Mouse (Mus musculus): ENCODE measurements around the gene Kalrn.

The Kalrn gene

DNA sequence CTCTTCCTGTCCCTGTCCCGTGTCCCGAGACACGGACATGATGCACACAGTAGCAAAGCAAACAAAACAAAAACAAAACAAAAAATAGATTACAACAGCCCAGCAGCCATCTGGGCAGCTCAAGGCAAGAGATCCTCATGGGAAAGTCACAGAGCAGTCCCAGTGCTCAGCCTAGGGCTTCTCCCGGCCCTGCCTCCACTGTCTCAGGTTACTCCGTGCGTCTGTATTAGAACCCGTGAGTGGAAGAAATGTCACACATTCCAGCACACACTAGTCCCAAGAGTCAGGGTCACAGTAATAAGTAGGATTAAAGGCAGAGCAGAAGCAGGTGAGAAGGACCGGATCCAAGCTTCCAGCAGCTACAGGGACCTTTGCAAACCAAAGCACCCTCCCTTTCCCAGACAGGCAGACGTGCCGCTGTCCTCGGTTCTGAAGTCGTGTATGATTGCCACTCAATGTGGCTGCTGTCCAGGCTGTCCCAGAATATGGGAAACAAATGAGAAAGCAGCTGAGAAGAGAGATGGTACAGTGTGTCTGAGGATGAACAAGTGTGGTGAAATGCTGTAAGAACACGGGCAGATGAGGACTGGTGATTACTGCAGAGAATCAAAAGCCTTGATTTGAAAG lies 173.1 kb downstream of the Kalrn start:
- in situ Hi-C loops (cut with MboI; ENCODE audit: low pct_unique_long_range_greater_than_20kb in 1 of 2, low sequenced_read_pairs in 2 of 2, unreplicated experiment in 1 of 2) = no loop called here

DNA sequence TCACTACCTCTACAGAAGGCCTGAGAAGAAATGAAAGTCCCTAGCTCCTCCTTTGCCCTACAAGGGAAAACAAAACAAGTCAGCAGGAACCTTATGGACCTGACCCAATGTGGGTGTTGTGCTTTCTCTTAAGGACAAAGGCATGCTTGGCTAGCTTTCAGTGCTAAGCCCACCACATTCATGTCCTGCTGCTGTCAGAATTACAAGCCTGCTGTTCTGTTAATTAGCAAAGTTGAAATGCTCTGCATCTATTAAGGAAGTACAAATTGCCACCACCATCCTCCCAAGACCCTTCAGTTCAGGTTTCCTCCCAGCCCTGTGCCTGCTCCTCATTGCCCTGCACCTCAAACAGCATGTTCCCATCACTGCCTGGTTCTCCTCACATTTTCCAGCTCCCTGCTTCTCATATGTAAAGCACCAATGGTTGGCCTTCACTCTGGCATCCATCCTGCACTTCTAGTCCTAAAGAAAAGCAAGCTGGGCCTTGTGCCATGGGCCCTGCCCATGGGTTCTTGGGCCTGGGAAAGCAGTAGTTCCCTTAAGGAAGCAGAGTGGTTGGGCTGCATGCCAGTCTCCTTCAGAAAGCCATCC lies 178.0 kb downstream of the Kalrn start:
- in situ Hi-C loops (cut with MboI; ENCODE audit: low pct_unique_long_range_greater_than_20kb in 1 of 2, low sequenced_read_pairs in 2 of 2, unreplicated experiment in 1 of 2) = no loop called here

DNA sequence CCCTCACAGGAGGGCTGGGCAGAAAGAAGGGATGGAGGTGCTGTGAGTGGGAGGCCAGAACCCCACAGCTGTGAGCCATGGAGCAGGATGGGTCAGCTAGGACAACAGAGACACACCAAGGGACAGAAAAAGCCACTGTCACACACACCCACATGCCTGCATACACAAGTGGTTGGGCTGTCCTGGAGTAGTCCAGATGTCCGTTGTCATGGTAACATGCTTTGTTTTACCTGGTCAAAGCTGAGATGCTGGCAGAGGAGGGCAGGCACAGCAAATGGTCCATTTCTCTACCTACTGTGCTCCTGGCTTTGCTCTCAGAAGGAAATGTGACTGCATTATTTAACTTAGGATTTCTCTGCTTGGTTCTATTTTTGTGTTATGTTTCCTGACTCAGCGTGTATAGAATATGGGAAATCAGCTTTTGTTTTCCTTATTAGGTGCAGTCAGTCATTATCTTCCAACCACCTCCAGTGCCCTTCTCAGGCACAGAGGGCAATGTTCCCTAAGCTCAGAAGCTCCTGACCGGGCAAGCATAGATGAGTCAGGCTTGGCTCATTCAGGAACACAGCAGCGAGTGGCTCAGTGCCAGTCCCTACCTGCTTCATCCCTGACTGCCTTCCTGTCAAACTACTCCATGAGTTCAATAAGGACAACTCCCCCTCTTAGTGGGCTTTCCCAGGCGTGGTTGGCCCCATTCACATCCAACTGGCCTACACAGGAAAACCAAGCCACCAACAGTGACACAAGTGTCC lies 183.6 kb downstream of the Kalrn start:
- in situ Hi-C loops (cut with MboI; ENCODE audit: low pct_unique_long_range_greater_than_20kb in 1 of 2, low sequenced_read_pairs in 2 of 2, unreplicated experiment in 1 of 2) = no loop called here

DNA sequence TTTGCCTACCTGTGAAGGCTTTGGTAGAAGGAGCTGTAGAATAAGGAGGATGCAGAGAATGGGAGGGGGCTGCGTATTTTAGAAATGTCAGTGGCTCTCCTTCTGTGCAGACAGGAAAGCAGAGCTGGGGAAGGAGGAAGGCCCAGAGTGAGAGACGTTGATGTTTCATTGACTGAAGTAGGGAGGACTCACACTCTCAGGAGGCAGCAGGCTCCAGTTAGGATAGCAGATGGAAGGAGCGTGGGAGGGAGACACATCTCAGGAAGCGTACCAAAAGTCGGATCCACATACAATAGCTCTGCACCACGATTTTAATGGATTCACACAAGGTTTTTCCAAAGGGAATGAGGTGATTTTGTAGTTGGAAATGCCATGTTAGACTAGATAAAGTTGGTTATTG lies 184.5 kb downstream of the Kalrn start:
- in situ Hi-C loops (cut with MboI; ENCODE audit: low pct_unique_long_range_greater_than_20kb in 1 of 2, low sequenced_read_pairs in 2 of 2, unreplicated experiment in 1 of 2) = no loop called here

DNA sequence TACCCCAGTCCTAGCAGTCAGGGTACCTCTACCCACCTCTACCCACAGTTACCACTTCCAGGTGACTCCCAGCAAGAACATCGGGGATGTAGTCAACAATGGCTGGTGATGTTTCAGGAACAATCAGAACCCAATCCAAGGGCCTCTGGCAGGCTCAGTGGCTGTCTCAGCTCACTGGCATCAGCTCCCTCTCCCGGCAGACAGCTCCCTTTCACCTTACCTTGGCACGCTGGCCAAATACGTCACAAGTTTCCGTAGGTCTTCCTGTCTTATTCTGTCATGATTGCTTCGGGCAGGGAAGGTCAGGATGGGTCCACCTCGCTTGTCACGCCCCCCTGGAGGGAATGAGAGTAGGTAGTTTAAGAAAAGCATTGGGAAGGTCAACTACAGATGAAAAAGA lies 188.3 kb downstream of the Kalrn start:
- in situ Hi-C loops (cut with MboI; ENCODE audit: low pct_unique_long_range_greater_than_20kb in 1 of 2, low sequenced_read_pairs in 2 of 2, unreplicated experiment in 1 of 2) = no loop called here

DNA sequence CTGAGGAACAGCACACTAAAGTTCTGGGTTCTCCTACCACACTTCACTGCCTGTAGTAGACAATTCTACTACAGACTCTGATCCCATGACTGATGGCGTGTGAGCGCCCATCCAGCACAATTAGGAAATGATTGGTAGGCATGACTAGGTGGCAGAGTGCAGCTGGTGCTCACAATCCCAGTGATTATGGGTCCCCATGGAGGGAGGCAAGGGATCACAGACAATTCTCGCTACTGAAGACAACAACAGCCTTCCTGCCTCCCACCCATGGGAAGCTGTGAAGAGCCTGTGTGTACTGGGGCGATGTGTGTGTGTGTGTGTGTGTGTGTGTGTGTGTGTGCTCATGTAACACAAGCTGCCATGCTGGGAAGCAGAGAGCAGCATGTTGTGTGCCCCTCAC lies 190.3 kb downstream of the Kalrn start:
- in situ Hi-C loops (cut with MboI; ENCODE audit: low pct_unique_long_range_greater_than_20kb in 1 of 2, low sequenced_read_pairs in 2 of 2, unreplicated experiment in 1 of 2) = no loop called here

DNA sequence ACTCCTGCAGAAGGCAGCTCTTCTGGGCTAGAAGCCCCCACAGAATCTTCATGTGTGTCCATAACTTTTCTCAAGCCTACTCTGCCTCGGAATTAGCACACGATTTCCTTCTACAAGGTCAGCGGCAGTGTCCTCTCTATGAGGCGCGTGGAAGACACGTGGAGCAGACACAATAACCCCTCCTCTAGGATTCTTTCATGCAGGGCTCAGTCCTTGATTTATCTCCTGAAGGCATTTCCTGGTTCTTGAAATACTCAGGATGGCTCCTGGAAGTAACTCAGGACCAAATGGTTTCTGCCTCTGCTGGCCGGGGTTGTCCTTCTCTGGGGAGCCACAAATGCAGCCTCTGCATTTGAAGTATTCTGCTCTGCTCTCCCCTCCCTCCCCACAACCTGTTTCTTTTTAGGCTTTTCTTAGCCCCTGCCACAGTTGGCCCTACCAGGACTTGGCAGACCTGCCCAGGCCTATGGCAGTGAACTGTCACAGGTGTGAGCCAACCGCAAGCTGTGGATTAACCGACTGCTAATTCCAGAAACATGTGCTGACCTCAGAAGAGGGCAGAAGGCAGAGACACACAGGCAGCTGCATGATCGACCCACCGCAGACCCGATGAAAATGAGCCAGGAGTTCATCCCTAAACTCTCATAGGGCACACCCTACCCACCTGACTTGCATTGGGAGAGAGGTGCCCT lies 197.0 kb downstream of the Kalrn start:
- in situ Hi-C loops (cut with MboI; ENCODE audit: low pct_unique_long_range_greater_than_20kb in 1 of 2, low sequenced_read_pairs in 2 of 2, unreplicated experiment in 1 of 2) = no loop called here

DNA sequence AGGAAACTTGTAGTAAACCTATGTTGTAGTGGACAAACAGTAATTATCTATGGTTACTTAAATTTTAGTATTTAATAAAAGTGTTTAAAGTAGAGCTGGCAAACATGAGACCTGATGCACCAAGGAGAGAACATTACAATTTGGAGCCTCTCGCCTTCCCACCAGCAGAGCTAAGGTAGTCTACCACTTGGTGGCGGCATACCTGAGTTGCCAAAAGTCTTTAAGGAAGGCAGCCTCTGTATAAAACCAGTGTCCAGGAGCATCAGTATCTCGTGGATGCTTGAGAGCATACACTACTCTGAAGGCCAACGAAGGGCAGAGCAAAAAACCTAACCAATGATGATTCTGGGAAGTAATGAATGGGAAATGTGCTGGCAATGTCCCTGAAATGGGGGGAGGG lies 199.8 kb downstream of the Kalrn start:
- in situ Hi-C loops (cut with MboI; ENCODE audit: low pct_unique_long_range_greater_than_20kb in 1 of 2, low sequenced_read_pairs in 2 of 2, unreplicated experiment in 1 of 2) = no loop called here

DNA sequence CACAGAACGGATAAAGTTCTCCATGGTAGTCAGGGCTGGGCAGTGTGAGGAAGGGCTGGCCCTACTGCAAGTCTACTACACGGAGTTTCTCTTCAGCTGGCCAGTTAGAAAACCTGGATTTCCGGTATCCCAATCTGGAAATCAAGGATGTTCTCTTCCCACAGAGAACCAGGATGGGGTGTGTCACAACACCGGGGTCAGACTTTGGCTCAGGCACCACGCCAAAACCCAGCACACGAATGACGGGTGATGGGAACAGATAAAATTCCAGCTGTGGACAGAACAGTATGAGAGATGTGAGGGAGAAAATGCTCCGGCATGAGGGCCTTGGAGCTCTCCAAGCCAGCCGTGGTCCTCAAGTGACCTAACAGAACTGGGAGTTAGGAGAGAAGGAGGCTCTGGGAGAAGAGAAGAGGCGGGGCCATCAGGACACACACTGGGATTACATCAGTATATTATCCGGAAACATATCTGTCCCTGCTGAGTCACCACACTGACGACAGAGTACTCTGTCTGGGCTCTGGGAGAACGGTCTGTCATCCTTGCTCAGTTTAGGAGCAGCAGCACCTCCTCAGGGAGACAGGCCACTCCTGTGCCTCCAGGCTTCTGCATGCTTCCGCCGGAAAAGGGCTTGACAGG lies 201.1 kb downstream of the Kalrn start:
- in situ Hi-C loops (cut with MboI; ENCODE audit: low pct_unique_long_range_greater_than_20kb in 1 of 2, low sequenced_read_pairs in 2 of 2, unreplicated experiment in 1 of 2) = no loop called here

DNA sequence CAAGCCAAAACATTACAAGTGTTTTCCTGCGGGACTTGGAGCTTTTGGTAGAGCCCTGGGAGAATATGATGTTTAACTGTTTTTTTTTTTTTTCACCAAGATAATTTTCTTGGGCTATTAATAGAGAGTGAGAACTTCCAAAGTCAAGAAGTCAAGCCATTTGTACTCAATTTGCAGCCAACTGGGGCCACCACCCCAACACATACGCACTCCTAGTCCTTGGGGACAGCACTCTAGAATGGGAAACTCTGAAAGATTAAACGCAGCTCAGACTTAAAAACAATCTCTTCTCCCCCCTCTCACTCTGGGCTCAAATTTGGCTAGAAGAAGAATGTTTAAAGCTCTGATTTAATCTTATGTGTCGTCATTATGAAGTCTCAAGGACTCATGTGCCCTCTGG lies 214.1 kb downstream of the Kalrn start:
- in situ Hi-C loops (cut with MboI; ENCODE audit: low pct_unique_long_range_greater_than_20kb in 1 of 2, low sequenced_read_pairs in 2 of 2, unreplicated experiment in 1 of 2) = no loop called here

DNA sequence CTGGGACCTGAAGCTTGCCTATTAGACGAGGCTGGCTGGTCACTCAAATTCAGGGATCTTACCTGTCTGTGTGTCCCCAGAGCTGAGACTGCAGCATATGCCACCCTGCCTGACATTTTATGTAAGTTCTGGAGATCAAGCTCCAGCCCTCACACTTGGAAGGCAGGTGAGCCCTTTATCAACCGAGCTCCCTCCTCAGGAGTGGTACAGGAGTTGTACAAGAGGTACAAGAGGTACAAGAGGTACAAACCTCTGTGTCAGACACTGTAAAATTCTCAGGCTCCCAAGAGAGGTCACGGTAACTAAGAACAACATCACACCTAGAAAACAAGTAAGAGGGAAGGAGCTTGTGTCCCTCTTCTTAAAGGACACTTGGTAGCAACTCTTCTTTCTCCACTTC lies 217.8 kb downstream of the Kalrn start:
- in situ Hi-C loops (cut with MboI; ENCODE audit: low pct_unique_long_range_greater_than_20kb in 1 of 2, low sequenced_read_pairs in 2 of 2, unreplicated experiment in 1 of 2) = no loop called here

DNA sequence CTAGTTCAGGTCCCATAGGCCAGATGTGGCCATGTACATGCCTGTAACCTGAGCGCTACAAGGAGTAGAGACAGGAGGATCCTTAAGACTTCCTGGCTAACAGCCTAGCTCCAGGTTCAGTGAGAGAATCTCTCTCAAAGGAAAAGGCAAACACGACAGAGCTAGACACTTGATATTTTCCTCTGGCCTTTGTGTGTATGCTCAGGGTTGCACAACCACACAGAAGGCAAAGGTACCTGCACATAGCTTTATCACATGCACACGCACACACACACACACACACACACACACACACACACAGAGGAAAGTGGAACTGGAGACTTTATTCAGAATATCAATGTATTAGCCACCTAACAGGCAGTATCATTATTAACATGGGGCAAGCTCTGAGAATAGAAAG lies 219.3 kb downstream of the Kalrn start:
- in situ Hi-C loops (cut with MboI; ENCODE audit: low pct_unique_long_range_greater_than_20kb in 1 of 2, low sequenced_read_pairs in 2 of 2, unreplicated experiment in 1 of 2) = no loop called here

DNA sequence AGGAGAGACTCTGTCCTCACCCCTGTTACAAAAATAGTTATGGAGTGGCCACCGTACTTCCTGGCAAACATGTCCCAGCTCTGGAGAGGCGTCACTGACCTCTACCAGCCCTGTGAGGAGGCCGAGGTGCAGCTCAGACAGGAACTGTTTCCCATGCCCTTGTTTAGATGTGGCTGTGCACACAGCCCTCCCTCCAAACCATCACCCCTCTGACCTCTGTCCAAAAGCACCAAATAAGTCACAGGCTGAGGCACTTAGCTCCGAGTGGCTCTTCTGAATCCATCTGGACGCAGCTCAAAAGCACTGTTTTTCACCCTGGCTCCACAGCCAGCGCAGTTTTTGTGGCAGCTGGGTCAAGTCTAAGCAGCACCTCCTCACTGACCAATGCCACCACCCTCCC lies 220.6 kb downstream of the Kalrn start:
- in situ Hi-C loops (cut with MboI; ENCODE audit: low pct_unique_long_range_greater_than_20kb in 1 of 2, low sequenced_read_pairs in 2 of 2, unreplicated experiment in 1 of 2) = no loop called here

DNA sequence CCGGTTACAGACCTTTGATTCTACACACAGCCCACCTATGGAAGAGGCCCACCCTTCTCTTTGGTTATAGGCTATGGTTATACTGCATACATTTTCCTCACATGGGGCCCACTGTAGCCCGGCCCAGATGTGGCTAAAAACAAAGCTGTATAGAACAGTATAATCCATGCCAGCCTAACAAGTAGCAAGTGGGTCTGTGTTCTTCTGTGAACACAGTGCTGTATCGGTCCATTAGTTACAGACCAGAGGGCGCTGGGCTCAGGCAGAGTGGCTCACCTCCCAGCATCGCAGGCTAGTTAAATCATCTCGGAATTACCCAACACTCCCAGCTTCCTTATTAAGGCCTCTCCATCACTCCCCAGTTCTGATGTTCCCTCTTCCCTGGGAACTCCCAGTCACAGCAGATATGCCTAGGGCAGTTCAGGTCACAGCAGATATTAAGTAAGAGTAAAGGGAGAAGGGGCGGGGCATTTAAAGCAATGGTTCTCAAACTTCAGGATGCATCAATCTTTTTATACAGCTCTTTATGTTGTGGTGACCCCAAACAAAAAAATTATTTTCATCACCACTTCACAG lies 221.7 kb downstream of the Kalrn start:
- in situ Hi-C loops (cut with MboI; ENCODE audit: low pct_unique_long_range_greater_than_20kb in 1 of 2, low sequenced_read_pairs in 2 of 2, unreplicated experiment in 1 of 2) = no loop called here

DNA sequence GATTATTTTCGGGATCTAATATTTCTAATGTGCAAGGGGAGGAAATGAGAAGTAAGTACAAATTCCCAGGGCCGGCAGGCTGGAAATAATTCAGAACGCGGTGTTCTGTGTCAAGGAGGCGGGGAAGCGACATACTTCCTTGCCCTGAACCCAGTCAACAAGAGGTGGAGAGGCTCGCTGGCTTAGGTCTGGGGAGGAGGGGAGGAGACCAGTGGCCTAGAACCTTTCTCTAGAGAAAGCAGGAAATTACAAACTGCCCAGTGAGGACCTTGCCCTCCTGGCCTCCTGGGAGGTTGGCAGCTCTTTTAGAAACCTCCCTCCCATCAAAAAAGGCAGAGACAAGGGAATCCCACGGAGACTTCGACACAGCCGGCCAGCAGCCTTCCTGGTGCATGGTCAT lies 225.8 kb downstream of the Kalrn start:
- in situ Hi-C loops (cut with MboI; ENCODE audit: low pct_unique_long_range_greater_than_20kb in 1 of 2, low sequenced_read_pairs in 2 of 2, unreplicated experiment in 1 of 2) = no loop called here

DNA sequence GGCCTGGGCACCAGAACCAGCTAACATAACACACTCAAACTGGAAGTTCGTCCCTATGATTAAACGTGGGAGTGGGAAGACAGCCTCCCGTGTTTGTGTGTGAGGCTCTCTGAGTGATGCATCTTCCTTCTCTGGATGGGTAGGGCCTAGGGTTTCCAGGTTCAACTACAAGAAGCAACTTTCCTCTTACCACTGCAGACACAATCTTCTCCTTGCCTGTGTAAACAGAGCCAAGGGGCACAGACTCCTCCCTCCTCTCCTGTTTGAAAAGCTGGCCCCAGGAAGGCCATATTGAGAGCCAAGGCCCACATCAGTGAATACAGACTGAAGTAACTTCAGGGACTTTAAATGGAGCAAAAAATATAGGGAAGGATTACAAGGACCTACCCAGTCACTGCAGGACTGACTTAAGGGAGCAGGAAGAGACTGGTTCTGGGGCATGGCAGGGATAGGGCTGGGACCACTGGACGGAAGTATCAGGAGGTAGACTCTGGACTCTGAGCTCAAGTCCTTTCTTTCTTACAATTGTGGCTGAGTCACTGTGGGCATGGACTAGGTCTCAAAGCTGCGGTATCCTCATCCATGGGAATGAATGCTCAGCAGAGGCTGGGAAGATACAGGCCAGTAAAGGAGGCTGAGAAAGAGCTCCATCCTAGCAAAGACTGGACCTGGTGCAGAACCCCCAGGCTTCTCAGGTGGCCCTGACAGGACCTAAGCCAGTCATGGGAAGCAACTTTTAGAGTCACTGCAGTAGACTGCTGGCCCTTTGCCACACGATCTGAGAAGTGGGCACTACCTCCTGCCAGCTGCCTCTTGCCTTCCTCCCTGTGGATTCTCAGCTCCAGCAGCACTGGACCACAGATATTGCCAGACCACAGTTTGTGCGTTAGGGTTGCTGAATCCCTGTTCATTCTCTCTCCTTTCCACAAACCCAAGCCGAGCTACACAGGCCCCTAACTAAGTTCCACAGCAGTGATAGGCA lies 228.1 kb downstream of the Kalrn start:
- in situ Hi-C loops (cut with MboI; ENCODE audit: low pct_unique_long_range_greater_than_20kb in 1 of 2, low sequenced_read_pairs in 2 of 2, unreplicated experiment in 1 of 2) = no loop called here

DNA sequence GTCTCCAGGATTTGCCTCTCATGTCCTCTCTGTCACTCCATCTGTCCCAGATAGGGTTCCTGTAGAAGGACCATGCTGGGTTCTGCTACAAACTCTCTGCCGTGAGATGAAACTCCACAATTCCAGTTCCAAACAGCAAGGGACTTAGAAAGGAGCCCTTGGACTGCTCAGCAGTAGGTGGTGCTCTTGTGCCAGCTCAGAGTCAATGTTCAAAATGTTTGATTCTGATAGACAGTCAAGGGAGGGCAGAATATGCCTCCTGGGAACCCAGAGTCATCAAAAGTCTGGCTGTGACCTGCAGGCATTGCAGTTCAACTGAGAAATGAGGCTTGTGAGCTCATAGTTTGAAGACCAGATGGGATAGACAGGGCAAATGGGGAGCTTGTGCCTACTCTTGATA lies 229.4 kb downstream of the Kalrn start:
- in situ Hi-C loops (cut with MboI; ENCODE audit: low pct_unique_long_range_greater_than_20kb in 1 of 2, low sequenced_read_pairs in 2 of 2, unreplicated experiment in 1 of 2) = no loop called here

DNA sequence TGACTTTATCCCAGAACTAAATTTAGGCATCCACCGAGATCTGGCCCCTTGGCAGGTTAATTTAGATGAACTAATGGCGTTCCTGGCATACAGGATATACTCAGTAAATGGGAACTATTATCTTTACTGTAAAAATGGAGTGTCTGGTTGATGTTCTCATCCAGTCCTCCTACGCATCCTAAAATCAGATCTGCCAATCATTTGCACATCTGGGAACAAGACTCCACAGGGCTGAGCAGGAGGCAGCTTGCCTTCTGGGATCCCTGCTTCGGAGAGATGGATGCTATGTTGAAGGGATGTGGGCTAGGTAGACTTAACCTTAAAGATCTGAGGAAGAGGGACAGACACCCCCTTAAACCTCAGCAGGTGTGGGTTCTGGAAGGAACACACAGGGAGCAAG lies 230.2 kb downstream of the Kalrn start:
- in situ Hi-C loops (cut with MboI; ENCODE audit: low pct_unique_long_range_greater_than_20kb in 1 of 2, low sequenced_read_pairs in 2 of 2, unreplicated experiment in 1 of 2) = no loop called here

Measured in mouse embryonic stem cell (cell line).